Mouse (Mus musculus): ENCODE data around the gene Hmbs. TPM values are rescaled to one million over a fixed set of nuclear protein-coding genes. Genes with fewer than 3 reads are reported as not detected.
A peak's percentile ranks its signal among the peaks of the same experiment; 100 is the strongest.

Gene Hmbs
- polyA plus RNA-seq, 1 experiment from 2014 or later: 155 TPM

DNA sequence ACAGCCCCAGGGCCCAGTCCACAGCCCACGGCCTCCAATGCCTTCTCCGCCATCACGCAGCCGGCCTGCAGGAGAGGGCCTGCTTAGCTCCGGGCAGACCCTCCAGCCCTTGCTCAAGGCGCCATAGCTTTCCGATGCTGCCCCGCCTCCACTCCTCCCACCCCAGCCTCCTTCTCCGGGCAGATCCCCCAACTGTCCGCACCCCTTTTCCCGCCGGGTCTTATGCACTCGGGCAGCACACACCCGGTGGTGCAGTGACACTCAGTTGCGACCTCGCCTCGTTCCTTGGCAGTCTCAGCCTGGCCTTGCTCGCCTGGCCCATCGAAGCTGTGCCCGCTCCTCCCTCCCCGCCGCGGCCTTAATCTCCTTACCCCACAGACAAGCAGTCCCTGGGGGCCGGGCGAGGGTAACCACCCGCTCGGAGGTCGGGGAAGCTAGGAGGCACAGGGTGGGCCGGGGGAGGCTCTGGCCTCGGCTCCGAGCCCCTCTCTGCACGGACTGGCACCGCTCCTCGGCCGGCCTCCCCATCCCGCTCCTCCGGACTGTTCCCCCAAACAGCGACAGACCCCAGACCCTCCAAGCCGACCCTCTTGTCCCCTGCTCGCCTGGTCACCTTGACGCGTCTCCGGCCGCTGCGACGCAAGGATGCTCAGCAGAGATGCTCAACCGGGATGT, 56.5 kb downstream of the Hmbs start:
- 0 out of 2 replicates have a peak overlapping the region, but pooled peaks have one; percentile 18 for H3K27ac ChIP-seq (ENCODE audit: low read depth, low read length)
- H3K4me2 ChIP-seq (ENCODE audit: low read depth, low read length, severe bottlenecking): peak overlapping the region; percentile 97
- H3K4me1 ChIP-seq (replicated peaks; ENCODE audit: control insufficient read depth, insufficient read depth, low read length): peaks cover 12% of the 10 kb centered on the region
- DNase-seq (ENCODE audit: low spot score): peak; percentile 80
- no peaks in the 10 kb centered on the region; the same call in 1 of the 2 replicates for H3K9me3 ChIP-seq (ENCODE audit: control insufficient read depth, low read length)
- H3K4me3 ChIP-seq (ENCODE audit: low read depth, low read length): peak overlapping the region; percentile 72
- H3K9ac ChIP-seq (ENCODE audit: low read length): peak overlapping the region; percentile 80
- WGBS: under 1% methylated on average over 46 of the region's 47 CpGs
- ATAC-seq (replicated peaks; ENCODE audit: low FRiP score): peak; percentile 56
- H3K36me3 ChIP-seq (ENCODE audit: control insufficient read depth, insufficient read depth, low read length): no peaks in the 10 kb centered on the region
- H3K27me3 ChIP-seq (ENCODE audit: control insufficient read depth, insufficient read depth, low read length): no peaks in the 10 kb centered on the region

DNA sequence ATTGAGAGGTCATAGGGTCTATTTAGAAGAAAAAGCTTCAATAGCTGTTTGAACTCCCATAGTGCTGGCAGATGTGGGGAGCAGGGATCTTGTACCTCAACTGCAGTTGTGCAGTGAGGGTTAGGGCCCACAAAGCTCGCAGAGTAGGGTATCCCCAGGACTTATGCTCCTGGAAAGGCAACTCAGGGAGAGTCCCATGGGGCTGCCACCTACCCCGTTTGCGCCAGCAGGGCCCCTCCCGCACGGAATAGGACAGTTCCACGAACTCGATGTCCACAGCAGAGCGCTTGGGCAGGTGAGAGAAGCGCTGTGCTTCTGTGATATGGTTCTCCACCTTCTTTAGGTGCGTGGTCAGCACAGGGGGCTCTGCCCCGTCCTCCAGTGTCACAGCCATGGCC, 57.0 kb downstream of the Hmbs start:
- ATAC-seq (replicated peaks; ENCODE audit: low FRiP score): no peak
- Histone ChIP-seq H3K9ac (ENCODE audit: low read length) (peak overlapping the region; percentile 80), H3K4me2 (ENCODE audit: low read depth, low read length, severe bottlenecking) (peak overlapping the region; percentile 97), H3K9me3 (ENCODE audit: control insufficient read depth, low read length) (no peaks in the 10 kb centered on the region; the same call in 1 of the 2 replicates), H3K4me3 (ENCODE audit: low read depth, low read length) (peak overlapping the region; percentile 72), H3K36me3 (ENCODE audit: control insufficient read depth, insufficient read depth, low read length) (no peaks in the 10 kb centered on the region), H3K27ac (ENCODE audit: low read depth, low read length) (no peak overlapping the region), H3K4me1 (replicated peaks; ENCODE audit: control insufficient read depth, insufficient read depth, low read length) (peaks cover 12% of the 10 kb centered on the region), H3K27me3 (ENCODE audit: control insufficient read depth, insufficient read depth, low read length) (no peaks in the 10 kb centered on the region)
- DNase-seq (ENCODE audit: low spot score): no peak
- 6% methylated on average over 11 of the region's 11 CpGs for WGBS

Small RNAs within 50 kb of the gene (microRNA-seq; reads per million reads assigned to microRNA genes)
- gene Gm44335 (ENCODE audit: insufficient number of aligned reads): not detected

Other genes with a start within 250 kb of the Hmbs start
- 0.11 TPM in 1 of 2 replicates, not detected in the other for gene Mfrp, start 242.5 kb downstream of the Hmbs start, polyA plus RNA-seq (2014; fragmentation: Nextera tagmentation; extraction: Ambion mirVana)
- 0.47 and 0.79 TPM in 2 replicates for gene C1qtnf5, start 237.0 kb downstream of the Hmbs start, polyA plus RNA-seq (2014; fragmentation: Nextera tagmentation; extraction: Ambion mirVana)
- gene Gm49380, start 230.7 kb downstream of the Hmbs start, polyA plus RNA-seq (2014; fragmentation: Nextera tagmentation; extraction: Ambion mirVana): 0.97 TPM in 1 of 2 replicates, not detected in the other
- gene Rnf26, start 230.7 kb downstream of the Hmbs start, polyA plus RNA-seq (2014; fragmentation: Nextera tagmentation; extraction: Ambion mirVana): 82.3 and 85.2 TPM in 2 replicates
- gene Mcam, start 209.8 kb downstream of the Hmbs start, polyA plus RNA-seq (2014; fragmentation: Nextera tagmentation; extraction: Ambion mirVana): 12.9 and 14.8 TPM in 2 replicates
- gene Cbl, start 110.2 kb downstream of the Hmbs start, polyA plus RNA-seq (2014; fragmentation: Nextera tagmentation; extraction: Ambion mirVana): 25.9 and 26.2 TPM in 2 replicates
- gene Ccdc153, start 103.6 kb downstream of the Hmbs start, polyA plus RNA-seq (2014; fragmentation: Nextera tagmentation; extraction: Ambion mirVana): not detected in 2 replicates
- gene Pdzd3, start 92.8 kb downstream of the Hmbs start, polyA plus RNA-seq (2014; fragmentation: Nextera tagmentation; extraction: Ambion mirVana): 0.16 TPM in 2 replicates
- 3.2 and 3.6 TPM in 2 replicates for gene Nlrx1, start 75.6 kb downstream of the Hmbs start, polyA plus RNA-seq (2014; fragmentation: Nextera tagmentation; extraction: Ambion mirVana)
- gene Abcg4, start 55.6 kb downstream of the Hmbs start, polyA plus RNA-seq (2014; fragmentation: Nextera tagmentation; extraction: Ambion mirVana): 6.7 and 9.6 TPM in 2 replicates
- 25.8 and 27.4 TPM in 2 replicates for gene Hinfp, start 38.6 kb downstream of the Hmbs start, polyA plus RNA-seq (2014; fragmentation: Nextera tagmentation; extraction: Ambion mirVana)
- gene C2cd2l, start 23.9 kb downstream of the Hmbs start, polyA plus RNA-seq (2014; fragmentation: Nextera tagmentation; extraction: Ambion mirVana): 12.2 and 13.7 TPM in 2 replicates
- gene Dpagt1, start 18.2 kb downstream of the Hmbs start, polyA plus RNA-seq (2014; fragmentation: Nextera tagmentation; extraction: Ambion mirVana): 47.7 and 49.1 TPM in 2 replicates
- 463 and 498 TPM in 2 replicates for gene H2afx, start 9.5 kb downstream of the Hmbs start, polyA plus RNA-seq (2014; fragmentation: Nextera tagmentation; extraction: Ambion mirVana)
- 32.2 and 35.7 TPM in 2 replicates for gene Vps11, start 17.4 kb upstream of the Hmbs start, polyA plus RNA-seq (2014; fragmentation: Nextera tagmentation; extraction: Ambion mirVana)
- gene Hyou1, start 35.3 kb upstream of the Hmbs start, polyA plus RNA-seq (2014; fragmentation: Nextera tagmentation; extraction: Ambion mirVana): 32.5 and 35.2 TPM in 2 replicates
- 24.8 and 24.9 TPM in 2 replicates for gene Slc37a4, start 52.6 kb upstream of the Hmbs start, polyA plus RNA-seq (2014; fragmentation: Nextera tagmentation; extraction: Ambion mirVana)
- 1,614 and 1,699 TPM in 2 replicates for gene Rps25, start 62.9 kb upstream of the Hmbs start, polyA plus RNA-seq (2014; fragmentation: Nextera tagmentation; extraction: Ambion mirVana)
- gene Trappc4, start 63.4 kb upstream of the Hmbs start, polyA plus RNA-seq (2014; fragmentation: Nextera tagmentation; extraction: Ambion mirVana): 186 and 188 TPM in 2 replicates
- gene Ccdc84, start 74.3 kb upstream of the Hmbs start, polyA plus RNA-seq (2014; fragmentation: Nextera tagmentation; extraction: Ambion mirVana): 25.5 and 26.8 TPM in 2 replicates
- gene Foxr1, start 96.9 kb upstream of the Hmbs start, polyA plus RNA-seq (2014; fragmentation: Nextera tagmentation; extraction: Ambion mirVana): not detected in 2 replicates
- gene Upk2, start 110.7 kb upstream of the Hmbs start, polyA plus RNA-seq (2014; fragmentation: Nextera tagmentation; extraction: Ambion mirVana): not detected in 2 replicates
- gene Bcl9l, start 138.6 kb upstream of the Hmbs start, polyA plus RNA-seq (2014; fragmentation: Nextera tagmentation; extraction: Ambion mirVana): 8.7 and 10.6 TPM in 2 replicates
- gene Cxcr5, start 217.6 kb upstream of the Hmbs start, polyA plus RNA-seq (2014; fragmentation: Nextera tagmentation; extraction: Ambion mirVana): 0.09 TPM in 1 of 2 replicates, not detected in the other

Data from forebrain, embryonic 11.5 days (tissue).